Mouse (Mus musculus) large intestine, adult 2 months (tissue): Measurements from ENCODE around the gene Vmn2r101. TPM values are rescaled to one million over a fixed set of nuclear protein-coding genes. Genes with fewer than 3 reads are reported as not detected.

Experiments
- DNase-seq: peaks from one replicate; pipeline ENCODE4 v3.0.0-alpha.2; 2012; ENCODE audit warnings: low read depth, low spot score
- WGBS: fragments of 180-500 bp; shearing (Covaris S2); methylation state at CpG from one replicate; pipeline ENCODE4 v1.1.7; 2018; 5-methylcytosine and 5-hydroxymethylcytosine counted together
- polyA plus RNA-seq: library from polyadenylated mRNA; depleted of rRNA; stranded (reverse); fragments of >200 nt; gene quantifications from 2 replicates; pipeline ENCODE4 v1.2.3, GENCODE M21; 2012; rRNA removed

Vmn2r101 gene
- polyA plus RNA-seq: not detected in 2 replicates

DNA sequence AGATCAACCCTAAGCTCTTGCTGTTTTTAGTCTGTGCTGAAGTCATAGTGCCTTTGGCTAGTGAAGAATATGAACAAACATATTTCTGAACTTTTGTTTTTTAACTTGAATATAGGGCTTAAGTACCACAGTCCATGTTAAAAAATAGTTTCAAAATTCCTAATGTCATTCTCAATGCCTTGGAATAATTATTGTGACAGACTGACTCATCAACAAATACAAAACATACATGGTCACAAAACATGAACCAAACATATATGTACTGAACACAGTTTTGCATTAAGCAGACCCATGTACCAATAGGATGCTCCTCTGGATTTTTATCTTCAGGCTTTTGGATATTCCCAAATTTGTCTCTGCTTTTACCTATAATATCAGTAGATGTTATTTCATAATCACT lies at the start of gene Vmn2r101:
Gene Vmn2r101 (plus strand): TSS at position 301 of the 400 bp plus-strand sequence.
- no peak for DNase-seq

DNA sequence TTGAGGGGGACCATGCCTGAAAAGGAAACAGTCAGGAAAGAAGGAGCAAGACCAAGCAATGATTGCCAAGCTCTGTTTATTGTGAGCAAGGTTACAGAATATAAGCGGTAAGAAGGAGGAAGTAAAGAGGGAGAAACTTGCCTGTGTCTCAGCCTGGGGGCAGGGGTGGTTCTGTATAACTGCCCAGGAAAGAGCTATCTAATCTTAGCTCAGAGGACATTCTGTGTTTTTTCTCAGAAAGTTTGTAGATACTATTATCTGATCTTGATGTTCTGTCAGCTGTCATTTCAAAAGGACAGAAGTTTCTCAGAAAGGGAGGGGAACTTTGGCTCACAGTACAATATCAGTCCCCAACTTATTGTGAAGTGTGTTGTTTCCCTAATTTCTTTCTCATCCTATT lies 52.3 kb downstream of the Vmn2r101 start:
- DNase-seq: no peak
- 93% methylated on average over 1 of the region's 1 CpGs for WGBS

DNA sequence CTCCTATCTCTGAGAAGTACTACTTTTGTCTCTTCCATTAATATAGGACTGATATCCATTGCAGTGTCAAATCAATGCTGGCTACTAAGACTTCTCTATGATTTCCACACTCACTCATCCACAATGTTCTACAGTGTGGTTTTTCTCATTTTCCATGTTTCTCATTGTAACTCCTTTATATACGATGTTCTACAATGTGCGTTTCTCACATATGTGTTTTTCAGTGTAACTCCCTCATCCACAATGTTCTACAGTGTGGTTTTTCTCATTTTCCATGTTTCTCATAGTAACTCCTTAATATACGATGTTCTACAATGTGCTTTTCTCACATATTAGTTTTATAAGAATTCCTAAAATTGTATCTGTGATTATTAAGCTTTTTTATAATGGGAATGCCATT lies 81.4 kb downstream of the Vmn2r101 start:
- 60% methylated on average over 3 of the region's 3 CpGs for WGBS

GRCm38 (mm10) chr17:19660028-19660427 lies 83.0 kb downstream of the Vmn2r101 start, which contains the start of gene Vmn2r102:
Gene Vmn2r102 (plus strand): TSS chr17:19660328.
- DNase-seq: no peak
- 43% methylated on average over 2 of the region's 2 CpGs for WGBS

More for the DNA sequence above, 81.4 kb downstream of the Vmn2r101 start:
- no peak for DNase-seq

Other genes starting within 250 kb of the Vmn2r101 start
- not detected in 2 replicates for gene Vmn2r99, start 215.3 kb upstream of the Vmn2r101 start, polyA plus RNA-seq
- gene Vmn2r100, start 72.5 kb upstream of the Vmn2r101 start, polyA plus RNA-seq: not detected in 2 replicates
- not detected in 2 replicates for gene Vmn2r102, start 83.1 kb downstream of the Vmn2r101 start, polyA plus RNA-seq
- gene Vmn2r103, start 196.1 kb downstream of the Vmn2r101 start, polyA plus RNA-seq: not detected in 2 replicates